Mouse (Mus musculus) left cerebral cortex, postnatal 10 days (tissue): ENCODE measurements around the gene Gm9747. TPM values are rescaled to one million over a fixed set of nuclear protein-coding genes. Genes with fewer than 3 reads are reported as not detected.

Experiments used
- DNase-seq, 2 experiments: peaks; one replicate each; pipeline ENCODE4 v3.0.0; 2021 to 2022; ENCODE audit warnings: low spot score in 2 of 2, mixed read lengths in 1 of 2; ENCODE audit errors: extremely low spot score in 1 of 2
- intact Hi-C: fragments of 180-260 bp; cut with DNase I; formaldehyde crosslinking; loops from one replicate; pipeline ENCODE4 v1.15.1; 2025
- total RNA-seq, 2 experiments: library from RNA; stranded (reverse); gene quantifications; 2 replicates each; pipeline ENCODE4 v1.2.3; 2021

Gm9747 gene
- total RNA-seq: not detected

DNA sequence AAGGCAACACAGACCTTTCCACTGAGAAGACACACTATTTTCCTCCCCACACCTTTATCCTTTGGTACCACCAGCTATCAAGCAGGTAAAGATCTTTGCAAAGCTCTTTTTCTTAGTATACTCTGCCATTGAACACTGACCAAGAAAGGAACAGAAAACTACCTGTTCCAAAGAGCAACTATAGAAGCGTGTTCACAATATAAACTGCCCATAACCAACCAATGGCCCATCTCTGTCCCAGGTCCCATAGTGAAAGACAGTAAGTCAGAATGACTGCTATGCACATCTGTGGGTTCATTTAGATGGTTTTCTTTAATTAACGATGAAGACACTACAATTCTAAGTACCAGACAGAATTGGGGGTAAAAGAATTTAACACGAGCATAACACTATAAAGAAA is at the start of gene Gm9747:
TSS of gene Gm9747 (plus strand) at position 301 of the 400 bp plus-strand sequence.
- intact Hi-C loops: no loop called here
- no peak for DNase-seq

DNA sequence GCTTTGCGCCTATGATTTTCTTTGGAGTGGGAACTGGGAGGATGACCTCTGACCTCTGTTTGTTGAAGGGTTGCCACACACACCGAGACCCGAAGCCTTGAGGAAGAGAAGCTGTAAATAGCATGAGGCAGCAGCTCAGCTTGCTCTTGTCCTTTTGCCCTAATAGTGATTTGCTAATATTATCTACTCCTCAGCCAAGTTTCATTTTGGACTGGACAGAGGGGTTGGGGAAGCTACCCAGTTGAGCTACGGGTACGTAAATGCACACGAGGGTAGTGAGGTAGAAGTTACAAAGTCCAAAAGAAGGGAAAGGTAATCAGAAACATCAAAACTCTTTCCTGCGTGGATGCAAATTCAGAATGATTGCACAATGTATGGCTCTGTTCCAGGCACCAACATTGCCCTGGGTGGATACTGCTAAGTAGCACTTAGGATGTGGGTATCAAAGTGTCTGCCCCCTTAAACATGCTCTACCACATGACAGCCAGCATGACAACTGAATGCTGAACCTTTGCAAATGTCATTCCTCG is 48.9 kb upstream of the Gm9747 start:
- DNase-seq: no peak
- intact Hi-C loops: no loop called here

DNA sequence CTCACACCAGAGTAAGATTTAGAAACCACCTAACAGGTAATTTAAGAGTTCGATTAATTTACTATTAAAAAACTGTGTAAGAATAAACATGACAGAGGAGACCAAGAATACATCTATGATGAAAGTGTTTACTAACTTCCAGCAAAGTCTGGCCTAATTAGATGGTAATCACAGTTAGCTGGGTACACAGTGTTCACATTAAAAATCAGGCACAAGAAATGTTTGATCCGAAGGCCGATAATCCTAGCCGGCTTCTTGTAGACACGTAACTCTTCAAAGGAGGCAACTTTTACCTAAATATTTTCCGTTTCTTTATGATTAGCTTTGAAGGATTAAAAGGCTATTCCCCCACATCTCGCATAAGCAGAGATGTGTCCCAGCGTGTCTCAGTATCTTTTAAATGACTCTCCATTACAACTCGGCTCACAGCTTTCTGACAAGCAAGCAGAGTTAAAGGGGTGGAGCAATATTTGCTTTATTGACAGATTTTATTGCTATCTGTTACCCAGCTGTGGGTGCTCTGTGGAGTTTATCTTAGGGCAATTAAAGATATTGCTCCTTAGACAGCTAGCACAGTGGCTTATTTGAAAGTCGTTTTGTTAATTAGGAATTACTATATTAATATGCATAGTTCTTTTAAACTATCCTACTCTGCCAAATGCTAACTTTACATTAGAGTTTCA is 44.2 kb upstream of the Gm9747 start:
- DNase-seq: no peak

DNA sequence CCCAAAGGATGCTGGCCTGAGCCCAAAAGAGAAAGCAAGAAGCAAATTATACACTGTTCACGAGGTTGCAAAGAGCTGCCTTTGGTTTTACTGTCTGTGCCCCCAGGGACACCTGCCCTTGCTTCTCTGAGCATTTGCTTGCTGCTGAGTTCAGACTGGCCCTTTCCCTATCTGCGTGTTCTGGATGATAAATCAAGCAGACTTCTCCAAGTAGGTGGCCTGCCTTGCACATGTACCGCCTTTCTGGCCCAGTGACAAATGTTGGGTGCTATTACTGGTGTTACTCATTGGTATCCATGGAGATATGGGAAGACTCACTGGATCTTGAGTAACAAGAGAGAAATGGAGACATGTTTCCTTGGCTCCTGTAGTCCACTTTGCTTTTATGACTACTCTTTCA is 43.4 kb upstream of the Gm9747 start:
- intact Hi-C loops: no loop called here
- DNase-seq: peak; percentile 69 to 78

More for the DNA sequence above, 44.2 kb upstream of the Gm9747 start:
- intact Hi-C loops: no loop called here

DNA sequence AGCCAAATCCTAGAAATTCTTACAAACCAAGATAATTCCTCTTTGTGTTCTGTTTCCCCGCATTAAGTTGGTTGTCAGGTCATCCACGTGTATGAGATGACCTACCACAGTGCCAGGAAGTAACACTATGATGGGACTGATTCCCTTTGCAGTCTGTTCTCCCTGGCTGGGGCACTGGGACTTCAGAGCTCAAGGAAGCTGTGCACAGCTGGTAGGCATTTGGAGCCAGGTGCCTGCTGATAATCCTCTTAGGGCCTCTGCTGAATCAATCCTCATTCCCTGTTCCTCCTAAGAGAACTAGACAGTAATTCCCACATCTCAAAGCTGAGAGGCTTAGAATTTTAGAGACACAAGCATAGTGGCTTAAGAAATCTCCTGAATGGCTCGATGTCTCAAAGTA is 41.3 kb upstream of the Gm9747 start:
- intact Hi-C loops: no loop called here
- no peak for DNase-seq

DNA sequence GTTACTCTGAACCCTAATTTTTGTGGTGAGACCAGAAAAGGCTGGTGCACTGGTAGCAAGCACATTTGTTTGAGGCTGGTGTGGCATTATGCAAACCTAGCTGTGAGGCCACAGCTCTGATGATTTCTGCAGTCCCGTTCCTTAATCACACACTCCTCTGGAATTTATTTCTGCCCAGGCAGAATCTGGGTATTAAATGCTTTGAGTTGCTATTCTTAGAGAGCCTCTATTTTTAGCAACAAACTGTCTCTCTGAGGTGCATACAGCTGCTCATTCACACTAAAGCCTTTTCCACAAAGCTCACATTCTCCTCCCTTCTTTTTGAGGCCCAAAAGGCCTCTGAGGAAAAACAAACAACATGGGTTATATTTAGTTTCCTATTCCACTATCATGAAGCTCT is 33.0 kb upstream of the Gm9747 start:
- no peak for DNase-seq
- intact Hi-C loops: no loop called here

DNA sequence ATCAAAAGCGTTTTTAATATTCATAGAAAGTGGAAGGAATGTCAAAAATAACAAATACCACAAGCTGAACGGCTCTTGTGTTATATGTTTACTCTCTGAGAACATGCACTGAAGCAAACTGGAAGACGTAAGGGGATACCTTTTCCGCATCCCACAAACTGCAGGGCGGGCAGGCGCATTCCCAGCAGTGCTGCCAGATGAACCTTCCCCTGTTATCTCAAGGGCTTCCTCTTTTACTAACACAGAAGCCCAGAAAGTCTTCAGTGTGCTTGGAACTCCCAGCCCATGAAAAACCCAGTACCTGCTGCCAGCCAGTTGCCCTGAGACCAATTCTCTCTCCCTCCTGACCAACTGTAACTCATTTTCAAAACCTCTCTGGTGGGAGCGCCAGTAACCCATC is 32.3 kb upstream of the Gm9747 start:
- intact Hi-C loops: no loop called here
- DNase-seq: no peak

DNA sequence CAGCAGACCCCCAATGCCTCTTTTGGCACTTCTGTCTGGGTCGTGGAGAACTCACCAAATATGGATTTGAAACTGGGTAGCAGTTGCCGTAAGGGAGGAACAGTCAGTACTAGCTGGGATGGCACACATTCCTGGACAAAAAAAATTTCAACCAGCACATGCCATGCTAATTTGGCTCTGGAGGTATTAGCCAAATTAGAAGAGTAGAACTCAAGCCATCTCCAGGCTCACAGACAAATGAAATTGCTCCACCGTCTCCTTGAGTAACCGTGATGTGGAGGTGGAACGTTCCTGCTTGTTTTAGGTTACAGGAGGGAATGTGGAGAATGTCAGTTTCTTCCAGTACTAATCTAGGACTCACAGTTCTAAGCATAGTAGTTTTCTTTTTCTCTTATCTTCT is 25.4 kb upstream of the Gm9747 start:
- intact Hi-C loops: no loop called here
- no peak for DNase-seq

DNA sequence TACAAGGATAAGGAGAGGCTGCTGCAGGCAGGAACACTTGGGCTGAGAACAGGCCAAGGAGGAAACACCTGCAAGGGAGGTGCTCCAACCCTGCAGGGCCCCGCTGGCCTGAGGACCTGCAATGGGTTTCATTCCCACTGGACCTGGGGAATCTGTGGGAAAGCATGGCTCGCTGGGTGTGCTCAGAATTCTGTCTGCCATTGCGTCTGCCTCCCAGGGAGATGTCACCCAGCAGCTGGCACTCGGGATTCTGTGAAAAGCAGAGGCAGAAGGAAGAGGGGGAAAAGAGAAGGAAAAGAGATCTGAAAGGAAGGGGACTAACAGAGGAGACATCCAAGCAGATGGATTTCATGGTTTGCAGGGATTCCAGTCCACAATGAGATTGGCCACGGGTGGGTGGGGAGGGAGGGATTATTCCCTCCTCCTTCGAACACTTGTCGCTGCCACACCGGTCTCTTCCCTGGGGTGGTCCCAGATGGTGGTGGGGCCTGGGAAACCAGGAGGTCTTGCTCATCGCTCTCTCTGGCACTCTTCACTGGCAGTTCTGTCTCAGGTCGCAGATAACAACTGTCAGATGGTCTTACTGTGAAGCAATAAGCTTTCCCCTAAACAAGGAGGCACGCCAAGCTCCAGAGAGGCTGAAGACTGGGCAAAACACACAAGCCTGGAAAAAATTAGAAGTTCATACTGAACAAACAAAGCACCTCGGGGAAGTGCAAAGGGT is 12.1 kb upstream of the Gm9747 start:
- intact Hi-C loops: no loop called here
- DNase-seq: no peak

DNA sequence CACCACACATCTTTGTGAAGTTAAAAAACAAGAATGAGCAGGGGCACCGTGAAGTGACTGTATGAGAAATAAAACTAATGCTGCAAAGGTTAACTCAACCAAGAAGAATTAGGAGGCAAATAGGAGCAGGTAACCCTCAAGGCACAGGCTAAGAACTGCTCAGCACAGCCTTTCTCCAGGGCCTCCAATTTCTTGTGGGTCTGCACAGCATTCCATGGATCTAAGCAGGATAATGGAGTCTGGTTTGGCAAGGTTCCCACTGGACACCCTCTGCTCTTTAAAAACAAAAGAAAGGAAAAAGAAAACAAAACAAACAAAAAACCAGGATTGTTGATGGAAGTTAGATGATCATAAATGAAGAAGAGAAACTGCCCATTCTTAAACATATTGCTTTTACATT is 11.4 kb upstream of the Gm9747 start:
- no peak for DNase-seq

DNA sequence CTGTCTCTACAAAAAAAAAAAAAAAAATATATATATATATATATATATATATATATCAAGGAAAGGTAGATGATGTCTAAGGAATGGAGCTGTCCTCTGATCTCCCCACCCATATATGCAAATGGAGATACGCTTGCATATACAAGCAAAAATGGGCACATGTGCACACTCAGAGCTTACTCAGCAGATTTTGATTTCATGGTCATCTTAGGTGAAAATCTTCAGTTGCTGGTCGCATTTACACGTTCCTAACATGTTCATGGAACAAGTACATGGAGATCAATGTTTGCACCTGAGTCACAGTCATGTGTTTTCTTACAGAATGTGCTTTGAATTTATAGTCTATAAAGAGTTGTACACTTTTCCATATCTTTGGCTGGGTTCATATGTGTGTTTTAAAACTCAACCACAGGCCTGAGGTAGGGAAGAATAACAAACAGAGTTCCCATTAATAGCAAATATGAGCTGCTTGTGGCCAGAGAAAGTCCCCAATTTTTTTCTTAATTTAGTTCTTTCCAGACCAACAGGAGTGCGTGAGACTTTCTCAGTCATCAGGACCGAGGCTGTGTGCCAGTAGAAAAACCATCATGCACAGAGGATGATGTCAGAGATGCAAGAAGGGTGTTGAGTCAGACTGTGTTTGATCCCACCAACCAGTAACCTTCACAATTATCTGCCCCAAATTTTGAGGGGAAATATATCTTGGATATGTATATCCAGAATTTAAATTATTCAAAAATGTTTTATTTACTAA is 9.7 kb upstream of the Gm9747 start:
- intact Hi-C loops: no loop called here
- DNase-seq: no peak

More for the DNA sequence above, 11.4 kb upstream of the Gm9747 start:
- intact Hi-C loops: no loop called here

DNA sequence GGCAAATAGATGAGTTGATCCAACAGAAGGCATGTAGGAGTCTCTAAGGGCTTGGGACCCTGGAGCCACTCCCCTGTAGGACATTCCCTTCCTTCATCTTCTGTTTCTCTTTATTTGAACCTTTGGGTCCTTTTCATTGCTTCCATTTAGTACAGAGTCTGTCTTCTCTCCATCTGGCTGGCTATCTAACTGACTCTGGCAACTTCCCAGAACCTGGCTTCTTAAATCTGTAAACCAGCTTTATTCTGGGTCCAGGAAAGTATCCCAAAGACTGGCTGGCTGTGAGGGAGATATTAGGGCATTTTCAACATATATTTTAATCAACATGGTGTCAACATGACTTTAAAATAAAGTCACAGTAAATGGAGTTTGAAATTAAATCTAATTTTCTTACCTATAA is 4.1 kb upstream of the Gm9747 start:
- intact Hi-C loops: no loop called here
- DNase-seq: no peak

DNA sequence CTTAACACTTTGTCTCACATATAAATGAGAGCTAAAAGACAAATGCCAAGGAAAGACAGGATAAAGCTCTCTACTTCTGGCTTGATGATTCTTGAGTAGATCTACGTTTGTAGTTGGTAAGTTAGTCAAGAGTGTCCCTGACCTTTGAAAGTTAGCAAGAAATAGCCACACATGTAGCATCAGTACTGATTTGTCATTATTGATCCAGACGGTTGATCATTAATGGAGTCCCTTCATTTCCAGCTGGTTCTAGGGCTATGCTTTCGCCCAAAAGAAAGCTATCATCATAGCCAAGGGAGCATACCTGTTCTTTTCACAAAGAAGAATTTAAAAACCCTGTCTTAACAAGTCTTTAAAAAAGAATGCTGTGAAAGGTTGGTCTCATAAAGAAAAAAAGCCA is 1.7 kb downstream of the Gm9747 start:
- intact Hi-C loops: no loop called here
- no peak for DNase-seq

DNA sequence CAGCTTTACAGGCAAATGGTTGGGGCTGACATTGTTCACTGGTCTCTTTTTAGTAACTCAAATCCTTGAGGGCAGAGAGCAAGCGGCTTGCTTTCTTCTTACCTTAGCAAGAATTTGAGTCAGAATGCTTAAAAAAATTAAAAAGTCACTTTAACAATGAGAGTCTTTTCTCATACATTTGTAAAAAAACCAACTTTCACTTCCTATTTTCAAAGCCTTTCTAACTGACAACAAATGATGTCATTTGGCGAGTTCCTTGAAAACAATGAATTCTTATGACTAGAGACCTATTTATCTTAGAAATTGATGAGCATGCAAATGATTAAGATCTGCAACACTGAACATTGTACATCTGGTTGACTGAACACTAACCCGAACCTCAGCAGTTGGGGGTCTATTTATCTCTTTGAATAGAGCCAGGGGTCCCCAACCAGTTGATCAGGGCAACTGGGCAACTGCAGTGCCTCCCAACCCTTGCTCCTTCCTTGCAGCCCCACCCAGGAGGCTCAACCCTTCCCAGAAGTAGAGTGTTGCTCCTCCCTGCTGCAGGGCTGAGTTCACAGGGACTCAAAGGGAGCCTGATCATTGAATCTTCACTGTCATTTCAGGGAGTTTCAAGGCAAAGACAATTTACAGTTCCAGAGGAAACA is 2.7 kb downstream of the Gm9747 start:
- intact Hi-C loops: no loop called here
- no peak for DNase-seq

DNA sequence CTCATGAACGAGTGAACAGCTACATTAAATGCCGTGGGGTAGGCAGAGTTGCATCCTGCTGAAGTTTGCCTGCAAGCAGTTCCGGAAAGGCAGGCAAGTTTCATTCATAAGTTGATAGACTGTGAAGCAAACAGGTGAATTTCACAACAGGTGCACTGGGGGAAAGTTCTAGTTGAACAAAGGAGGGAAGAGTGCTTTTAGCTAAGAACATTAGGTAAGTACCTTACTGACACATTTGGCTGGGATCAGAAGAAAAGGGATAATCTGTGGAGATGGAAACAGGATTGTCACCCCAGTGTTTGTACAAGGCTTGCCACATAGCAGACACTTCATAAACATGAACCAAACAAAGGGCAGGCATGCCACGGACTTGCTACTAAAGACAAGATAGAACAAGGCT is 5.3 kb downstream of the Gm9747 start:
- intact Hi-C loops: no loop called here
- DNase-seq: no peak

DNA sequence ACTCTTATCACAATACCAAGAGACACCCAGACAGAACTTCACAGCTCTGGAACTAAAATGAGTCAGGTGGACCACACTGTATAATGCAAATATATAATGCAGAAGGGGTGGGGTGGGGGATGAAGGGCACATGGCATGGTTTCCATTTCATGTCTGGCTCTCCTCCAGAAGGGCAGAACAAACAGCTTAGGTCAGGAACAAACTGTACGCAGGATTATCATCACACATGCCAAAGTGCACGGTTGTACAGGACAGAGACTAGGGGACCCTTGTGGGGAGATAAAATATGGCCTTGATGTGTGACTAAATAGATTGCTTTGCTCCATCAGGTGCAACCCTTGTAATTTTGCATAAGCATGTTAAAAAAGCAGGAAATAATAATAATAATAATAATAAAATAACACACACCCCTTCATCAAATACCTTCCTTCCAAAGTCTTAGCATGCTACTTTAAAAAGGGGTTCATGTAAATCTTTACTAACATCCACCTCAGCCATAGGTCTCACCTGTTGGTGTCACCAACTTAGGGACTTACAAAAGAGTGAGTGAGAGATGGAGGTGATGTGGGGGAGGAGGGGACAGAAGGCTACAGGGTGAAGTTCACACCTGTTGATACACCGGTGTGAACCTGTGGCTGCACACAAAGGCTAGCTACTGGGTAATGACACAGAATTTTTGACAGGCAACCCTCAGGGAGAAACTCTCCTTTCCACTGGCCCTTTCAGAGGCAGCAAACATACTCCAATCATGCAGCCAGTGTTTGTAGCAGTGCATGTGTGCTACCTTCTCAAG is 6.7 kb downstream of the Gm9747 start:
- no peak for DNase-seq
- intact Hi-C loops: no loop called here

DNA sequence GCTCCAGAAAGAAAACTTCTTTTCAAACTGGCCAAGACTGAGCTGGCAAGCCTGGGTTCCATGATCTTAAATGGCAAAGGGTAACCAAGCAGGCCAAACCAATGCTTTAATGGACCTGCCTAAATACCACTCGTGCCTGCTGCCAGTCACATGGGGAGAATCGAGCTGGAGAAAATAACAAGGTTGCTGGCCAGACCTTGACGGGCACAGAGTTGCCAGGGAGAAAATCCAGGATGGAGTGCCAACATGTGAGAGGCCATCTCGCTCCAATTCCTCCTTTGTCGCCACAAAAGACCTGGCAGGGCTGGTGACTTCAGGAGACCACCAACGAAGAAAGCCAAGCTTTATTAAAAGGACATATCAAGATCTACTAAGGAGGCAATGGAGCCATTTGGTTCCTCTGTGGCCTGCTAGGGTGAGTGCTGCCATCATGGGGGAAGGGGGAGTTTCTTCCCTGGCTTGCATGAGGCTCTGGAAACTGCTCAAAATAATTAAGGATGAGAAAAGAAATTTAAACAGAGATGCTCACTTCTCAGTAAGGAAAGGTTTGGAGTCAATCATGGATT is 10.4 kb downstream of the Gm9747 start:
- intact Hi-C loops: no loop called here
- DNase-seq: peak in 1 of 2 experiments; percentile 13

DNA sequence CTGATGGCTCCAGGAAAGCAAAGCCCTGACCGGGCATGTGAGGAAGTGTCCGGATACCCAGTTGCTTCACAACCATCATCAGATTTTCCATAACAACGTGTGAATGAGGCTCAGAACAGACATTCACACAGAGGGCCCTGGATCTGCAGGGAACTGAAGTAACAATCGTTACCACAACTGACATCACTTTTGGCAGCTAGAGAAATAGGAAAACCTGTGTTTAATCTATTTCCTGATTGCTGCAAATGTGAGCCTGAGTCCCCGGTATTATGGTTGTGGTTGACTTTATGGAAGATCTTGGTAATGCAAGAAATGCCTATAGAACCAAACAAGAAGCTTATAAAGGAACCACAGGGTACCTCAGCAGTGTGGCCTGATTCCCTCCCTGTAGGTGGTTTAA is 12.1 kb downstream of the Gm9747 start:
- no peak for DNase-seq
- intact Hi-C loops: no loop called here
